Mouse (Mus musculus): Measurements from ENCODE around the gene Olfm1. TPM values are rescaled to one million over a fixed set of nuclear protein-coding genes. Genes with fewer than 3 reads are reported as not detected.

The Olfm1 gene
- total RNA-seq (2021) = 1 to 10 TPM; 7.1 to 9.5 TPM

GRCm38 (mm10) chr2:28192821-28193689 is at the start of gene Olfm1:
Olfm1 (plus strand) TSS chr2:28192992.
- DNase-seq = peak; percentile 70 to 73

DNA sequence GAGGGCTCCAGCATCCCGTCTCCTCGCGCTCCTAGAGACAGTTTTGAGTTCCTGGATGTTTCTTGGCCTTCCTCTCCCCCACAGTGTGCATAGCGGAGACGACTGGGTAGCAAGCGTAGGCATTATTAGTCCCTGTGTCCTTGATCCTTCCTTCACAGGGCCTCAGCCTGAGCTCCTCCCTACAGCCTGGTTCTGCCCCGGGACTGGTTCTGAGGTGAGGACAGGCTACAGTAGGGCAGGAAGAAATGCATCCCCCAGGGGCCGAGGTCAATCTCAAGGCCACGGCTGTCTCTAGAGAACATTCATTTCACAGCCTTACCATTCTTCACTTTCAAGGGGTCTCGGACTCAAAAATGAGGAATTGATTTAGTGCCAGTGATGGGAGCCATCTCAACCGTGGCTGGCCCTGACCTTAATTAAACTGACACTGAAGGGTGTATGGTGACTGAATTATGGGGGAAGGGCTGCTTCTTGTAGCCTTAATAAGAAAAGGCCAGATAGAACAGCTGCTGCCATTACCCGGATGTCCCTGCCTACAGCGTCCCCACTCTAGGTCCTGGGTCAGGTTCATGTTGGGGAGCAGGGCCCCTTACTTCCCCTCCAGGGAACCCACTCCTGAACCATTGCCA is 49.3 kb upstream of the Olfm1 start:
- no peak for DNase-seq
- intact Hi-C loops (cut with DNase I) = no loop called here

More at GRCm38 (mm10) chr2:28192821-28193689, at the start of gene Olfm1:
- intact Hi-C loops (cut with DNase I) = loop anchor here (10.0 kb wide), 1 partner anchor 268 kb away; no protein-coding TSS in a partner anchor

DNA sequence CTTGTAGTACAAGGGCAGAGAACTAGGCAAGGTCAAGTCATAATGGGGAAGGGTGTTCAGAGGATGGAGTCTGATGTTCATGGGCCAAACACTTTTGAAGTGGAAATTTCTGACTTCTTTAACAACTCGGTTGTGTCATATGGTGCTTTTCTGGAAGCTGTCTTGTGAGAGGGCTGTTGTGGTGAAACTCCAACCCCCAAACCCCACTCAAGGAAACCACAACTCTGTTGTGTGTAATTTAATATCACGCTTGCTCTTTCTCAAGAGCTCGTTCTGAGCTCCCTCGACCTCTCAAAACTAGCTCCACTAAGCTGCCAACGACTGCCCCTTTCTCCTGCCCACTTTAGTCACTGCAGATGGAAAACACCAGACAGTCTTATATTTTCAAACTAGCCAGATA is 47.1 kb upstream of the Olfm1 start:
- DNase-seq = no peak
- intact Hi-C loops (cut with DNase I) = no loop called here

DNA sequence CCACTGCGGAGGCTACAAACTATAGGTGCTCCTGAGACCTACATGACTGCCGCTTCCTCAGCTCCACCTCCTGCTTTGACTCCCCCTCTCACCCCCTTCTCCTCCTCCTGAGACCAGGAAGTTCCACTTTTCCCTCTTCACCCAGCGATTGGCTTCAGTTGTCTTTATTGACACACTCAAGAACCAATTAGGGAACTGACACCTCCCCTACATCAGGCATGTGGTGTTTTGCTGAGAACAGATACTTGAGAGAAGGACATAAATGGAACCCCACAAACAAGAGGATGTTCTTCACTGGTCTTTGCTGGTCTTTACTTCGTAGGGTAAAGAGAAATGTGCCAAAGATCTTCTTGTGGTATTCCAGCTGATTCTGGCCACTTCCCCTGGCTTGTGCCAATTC is 46.6 kb upstream of the Olfm1 start:
- intact Hi-C loops (cut with DNase I) = no loop called here
- DNase-seq = no peak

DNA sequence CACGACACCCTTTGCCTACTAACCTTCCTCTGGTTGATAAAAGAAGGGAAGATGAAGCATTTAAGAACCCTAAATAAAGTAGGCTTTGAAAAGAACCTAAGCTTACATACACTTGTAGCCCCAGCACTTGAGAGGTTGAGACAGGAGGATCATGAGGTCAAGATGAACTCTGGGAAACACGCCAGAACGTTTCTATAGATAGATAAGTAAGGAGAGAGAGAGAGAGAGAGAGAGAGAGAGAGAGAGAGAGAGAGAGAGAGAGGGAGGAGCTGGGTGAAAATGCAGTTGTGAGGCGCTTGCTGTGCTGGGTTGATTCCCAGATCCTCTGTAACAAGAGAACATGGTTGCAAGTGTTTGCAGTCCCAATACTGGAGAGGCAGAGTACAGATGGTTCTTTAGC is 46.1 kb upstream of the Olfm1 start:
- intact Hi-C loops (cut with DNase I) = no loop called here
- no peak for DNase-seq

- no peak for DNase-seq
- intact Hi-C loops (cut with DNase I) = no loop called here
Measured at GRCm38 (mm10) chr2:28147248-28147794, 45.5 kb upstream of the Olfm1 start.

GRCm38 (mm10) chr2:28149688-28150087 is 43.1 kb upstream of the Olfm1 start:
- DNase-seq = no peak
- intact Hi-C loops (cut with DNase I) = no loop called here

DNA sequence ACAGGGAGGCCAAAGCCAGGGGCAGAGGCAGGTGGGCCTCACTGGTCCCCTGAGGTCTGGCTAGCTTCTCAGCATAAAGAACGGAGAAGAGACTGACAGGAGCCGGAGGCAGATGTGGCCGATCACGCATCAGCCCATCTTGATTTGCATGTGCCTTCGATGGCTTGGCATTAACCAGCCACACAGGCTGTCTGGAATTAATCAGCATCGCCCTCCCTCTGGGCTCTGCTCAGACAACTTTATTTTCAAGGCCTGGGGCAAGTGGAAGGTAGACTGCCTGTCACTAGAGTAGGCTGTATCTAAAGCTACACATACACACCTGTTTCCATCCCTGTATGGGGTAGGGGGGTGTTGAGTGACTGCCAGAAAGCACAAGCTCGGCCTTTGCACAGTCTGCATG is 32.2 kb upstream of the Olfm1 start:
- DNase-seq = no peak
- intact Hi-C loops (cut with DNase I) = no loop called here

DNA sequence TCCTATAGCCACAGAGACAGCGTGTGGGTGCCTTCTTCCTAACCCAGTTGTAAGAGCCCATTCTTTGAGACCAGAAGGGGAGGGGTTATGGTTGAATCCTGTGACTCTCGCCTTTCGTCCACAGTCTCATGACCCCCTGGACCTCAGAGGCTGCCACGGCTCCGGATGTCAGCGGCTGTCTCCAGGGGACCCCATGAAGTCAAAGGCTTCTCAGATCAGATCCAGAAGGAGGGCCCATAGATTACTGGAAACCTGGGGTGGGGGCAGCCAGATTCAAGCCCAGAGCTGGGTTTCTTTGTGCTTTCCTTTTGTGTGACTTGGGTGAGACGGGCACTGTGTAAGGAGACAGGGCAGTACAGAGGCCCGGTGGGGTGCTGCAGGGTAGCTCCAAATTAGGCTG is 27.2 kb upstream of the Olfm1 start:
- no peak for DNase-seq
- intact Hi-C loops (cut with DNase I) = no loop called here

DNA sequence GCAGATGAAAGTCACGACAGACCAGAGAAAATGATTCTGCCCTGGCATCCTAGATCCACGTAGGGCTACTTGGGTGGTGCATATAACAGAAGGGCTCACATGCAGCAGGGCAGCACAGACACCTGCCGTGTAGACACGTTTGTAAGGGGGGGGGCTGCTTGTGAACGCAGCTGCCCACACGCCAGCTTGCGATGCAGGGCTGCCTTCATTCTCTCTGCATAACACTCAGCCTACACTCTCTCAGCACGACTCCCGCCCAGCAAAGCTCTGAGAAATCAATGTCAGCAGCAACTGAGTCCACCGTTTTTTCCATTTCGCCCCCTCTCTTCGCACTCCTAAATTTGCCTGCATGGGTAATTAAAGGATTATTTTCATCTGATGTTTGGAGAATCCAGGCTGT is 23.5 kb upstream of the Olfm1 start:
- DNase-seq = no peak
- intact Hi-C loops (cut with DNase I) = no loop called here

- intact Hi-C loops (cut with DNase I) = no loop called here
- no peak for DNase-seq
Measured at GRCm38 (mm10) chr2:28171962-28172361, 20.8 kb upstream of the Olfm1 start.

GRCm38 (mm10) chr2:28173225-28174141 is 19.3 kb upstream of the Olfm1 start:
- intact Hi-C loops (cut with DNase I) = no loop called here
- no peak for DNase-seq

DNA sequence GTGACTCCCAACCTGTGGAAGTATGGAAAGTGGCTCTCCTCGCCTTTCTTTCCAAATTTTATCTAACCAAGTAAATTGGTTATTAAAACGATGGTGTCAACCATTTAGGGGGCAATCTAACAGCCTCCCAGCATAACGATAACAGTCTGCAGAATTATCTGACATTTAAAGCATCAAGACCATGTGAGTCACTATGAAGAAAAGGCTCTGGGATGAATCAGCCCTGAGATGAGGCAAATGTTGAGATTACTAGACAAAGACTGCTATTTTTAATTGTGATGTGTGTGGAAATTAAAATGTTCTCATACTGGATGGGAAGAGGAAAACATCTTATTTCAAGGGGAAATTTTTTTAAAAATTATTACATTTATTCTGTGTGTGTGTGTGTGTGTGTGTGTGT is 18.4 kb upstream of the Olfm1 start:
- intact Hi-C loops (cut with DNase I) = no loop called here
- DNase-seq = no peak

DNA sequence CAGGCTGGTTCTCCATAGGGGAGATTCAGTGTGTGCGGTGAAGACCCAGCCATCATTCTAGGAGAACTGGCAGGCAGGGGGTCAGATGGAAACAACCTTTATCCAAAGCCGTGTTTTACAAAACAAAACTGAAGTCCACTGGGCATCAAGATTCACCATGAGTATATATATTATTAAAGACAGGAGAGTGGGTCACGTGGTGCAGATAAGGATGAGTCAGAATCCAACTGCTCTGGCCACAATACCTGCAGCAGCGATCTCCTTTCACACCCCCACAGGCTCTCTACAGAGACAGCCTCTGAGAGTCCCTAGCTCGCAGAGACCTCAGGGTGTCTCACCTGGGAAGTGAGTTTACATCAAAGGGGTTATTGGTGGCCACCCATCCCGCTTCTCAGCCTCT is 14.2 kb upstream of the Olfm1 start:
- intact Hi-C loops (cut with DNase I) = no loop called here
- DNase-seq = no peak

GRCm38 (mm10) chr2:28180053-28180452 is 12.7 kb upstream of the Olfm1 start:
- no peak for DNase-seq
- intact Hi-C loops (cut with DNase I) = loop anchor here (10.0 kb wide), 1 partner anchor 195 kb away; no protein-coding TSS in a partner anchor

DNA sequence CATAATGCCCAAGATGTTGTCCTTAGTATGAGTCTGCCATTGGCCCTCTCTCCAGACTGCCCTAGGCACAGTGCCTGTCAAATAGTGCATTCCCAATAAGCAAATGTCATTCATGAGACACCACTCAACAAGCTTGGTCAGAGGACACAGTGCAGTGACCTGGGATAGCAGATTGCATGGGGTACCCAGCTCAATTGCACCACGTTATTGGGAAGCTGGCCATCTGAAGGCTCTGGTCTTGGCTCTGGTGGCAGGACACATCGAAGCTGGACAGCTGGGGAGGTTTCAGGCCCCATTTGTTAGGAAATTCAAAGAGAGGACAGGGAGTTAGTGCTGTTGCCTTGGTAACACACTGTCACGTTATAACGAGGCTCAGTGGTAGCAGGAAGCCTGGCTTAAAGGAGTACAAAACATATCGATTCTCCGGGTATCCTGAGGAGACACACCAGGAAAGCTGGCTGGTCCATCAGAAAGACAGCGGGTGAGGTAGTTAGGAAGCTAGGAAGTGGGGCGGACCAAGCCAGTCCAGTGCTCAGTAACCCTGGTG is 4.3 kb upstream of the Olfm1 start:
- DNase-seq = no peak
- intact Hi-C loops (cut with DNase I) = loop anchor here (10.0 kb wide), 1 partner anchor 204 kb away; no protein-coding TSS in a partner anchor

- intact Hi-C loops (cut with DNase I) = loop anchor here (10.0 kb wide), 1 partner anchor 269 kb away; no protein-coding TSS in a partner anchor
- DNase-seq = no peak
Measured at GRCm38 (mm10) chr2:28193690-28194087, 897 bp downstream of the Olfm1 start.

DNA sequence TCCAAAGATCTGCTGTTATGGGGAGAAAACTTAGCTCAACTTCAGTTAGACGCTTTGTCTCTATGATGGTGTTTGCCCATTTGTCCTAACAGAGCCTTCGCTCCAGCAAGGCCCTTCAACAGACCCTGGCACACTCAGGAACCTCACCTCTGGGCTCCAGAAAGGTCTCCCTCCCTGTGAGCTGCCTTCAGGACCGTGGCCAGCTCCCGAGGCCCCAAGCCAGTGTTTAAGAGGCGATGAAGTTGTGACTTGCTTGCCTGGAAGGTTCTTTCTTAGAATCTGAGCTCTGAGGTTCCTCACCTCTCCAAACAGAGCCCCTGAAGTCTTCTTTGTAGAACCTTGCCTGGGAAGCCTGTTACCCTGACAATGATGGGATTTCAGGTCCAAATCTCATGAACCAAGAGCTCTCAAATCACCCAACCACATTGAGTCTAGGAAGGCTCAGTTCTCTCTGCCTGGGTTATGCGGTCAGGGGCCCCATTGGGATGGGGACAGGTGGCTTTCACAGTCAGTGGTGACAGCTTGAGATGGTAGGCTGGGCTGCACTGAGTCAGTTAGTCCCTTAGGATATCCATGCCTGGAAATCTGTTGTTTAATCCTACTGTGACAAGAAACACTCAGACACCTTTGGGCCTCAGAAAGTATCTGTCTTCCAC is 2.3 kb downstream of the Olfm1 start:
- intact Hi-C loops (cut with DNase I) = loop anchor here (10.0 kb wide), 1 partner anchor 270 kb away; no protein-coding TSS in a partner anchor

DNA sequence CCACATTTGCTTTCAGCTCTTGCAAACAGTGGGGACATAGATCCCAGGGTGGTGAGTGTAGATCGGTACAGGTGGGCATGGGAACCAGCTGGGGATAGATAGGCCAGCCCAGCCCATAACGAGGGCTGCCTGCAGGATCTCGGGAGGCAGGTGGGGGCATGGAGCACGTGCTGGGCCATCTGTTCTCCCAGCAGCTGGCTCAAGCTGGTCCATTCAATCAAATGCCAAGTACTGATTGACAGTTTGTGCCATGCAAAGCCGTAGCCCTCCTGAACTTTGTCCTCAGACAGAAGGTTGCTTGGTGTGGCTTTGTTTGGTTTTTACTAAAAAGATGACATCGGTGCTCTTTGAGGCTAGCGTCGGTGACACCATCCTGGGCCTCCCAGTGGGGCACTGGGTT is 2.9 kb downstream of the Olfm1 start:
- intact Hi-C loops (cut with DNase I) = loop anchor here (10.0 kb wide), 1 partner anchor 271 kb away; no protein-coding TSS in a partner anchor
- DNase-seq = no peak

More for the DNA sequence above, 2.3 kb downstream of the Olfm1 start:
- peak; percentile 25 to 29 for DNase-seq

GRCm38 (mm10) chr2:28201441-28201841 is 8.6 kb downstream of the Olfm1 start:
- intact Hi-C loops (cut with DNase I) = no loop called here
- DNase-seq = no peak

Data from heart, postnatal 36 days (tissue).